Mouse (Mus musculus) liver, postnatal 0 days (tissue): ENCODE data around the gene Krt7. TPM values are rescaled to one million over a fixed set of nuclear protein-coding genes. Genes with fewer than 3 reads are reported as not detected.
A peak's percentile ranks its signal among the peaks of the same experiment; 100 is the strongest.

ENCODE experiments used
- ATAC-seq: fragments of 200-750 bp; cut with Nextera tagmentation; 2 replicates; pipeline ENCODE4 v1.8.0; 2017; ENCODE audit warnings: mild to moderate bottlenecking, moderate library complexity
- DNase-seq: peaks from one replicate; pipeline ENCODE4 v3.0.0-alpha.2; 2016
- H3K27ac ChIP-seq: fragments of 300-500 bp; sonication (generic); 2 replicates; pipeline ENCODE4 v1.5.1; 2014; ENCODE audit warnings: antibody characterized with exemption, moderate library complexity, mild to moderate bottlenecking, low read depth
- H3K27me3 ChIP-seq: fragments of 300-500 bp; sonication (generic); 2 replicates; pipeline ENCODE4 v1.6.1; 2014; ENCODE audit warnings: low read length, control low read depth, mixed read lengths; ENCODE audit not compliant: insufficient read depth
- H3K36me3 ChIP-seq: fragments of 300-500 bp; sonication (generic); replicated peaks from 2 replicates; pipeline ENCODE4 v1.6.1; 2014; ENCODE audit warnings: mild to moderate bottlenecking, control low read depth, low read length, moderate library complexity, mixed read lengths; ENCODE audit not compliant: insufficient read depth
- H3K4me1 ChIP-seq: fragments of 300-500 bp; sonication (generic); 2 replicates; pipeline ENCODE4 v1.6.1; 2014; ENCODE audit warnings: antibody characterized with exemption, mild to moderate bottlenecking, control low read depth; ENCODE audit not compliant: insufficient read depth
- H3K4me2 ChIP-seq: fragments of 300-500 bp; sonication (generic); 2 replicates; pipeline ENCODE4 v1.6.1; 2014; ENCODE audit warnings: low read depth, mild to moderate bottlenecking, low read length, moderate library complexity, mixed read lengths
- H3K4me3 ChIP-seq: fragments of 300-500 bp; sonication (generic); 2 replicates; pipeline ENCODE4 v1.5.1; 2014; ENCODE audit warnings: low read depth, low read length
- H3K9ac ChIP-seq: fragments of 300-500 bp; sonication (generic); replicated peaks from 2 replicates; pipeline ENCODE4 v1.6.1; 2014; ENCODE audit warnings: mild to moderate bottlenecking, moderate library complexity
- H3K9me3 ChIP-seq: fragments of 300-500 bp; sonication (generic); 2 replicates; pipeline ENCODE4 v1.6.1; 2016; ENCODE audit warnings: mild to moderate bottlenecking, control low read depth, low read length, mixed read lengths
- CTCF ChIP-seq: sonication (generic); IDR thresholded peaks from 2 replicates; pipeline ENCODE4 v1.5.1; 2016; ENCODE audit warnings: antibody characterized with exemption, low read depth
- EP300 ChIP-seq: IDR thresholded peaks from 2 replicates; pipeline ENCODE4 v1.6.1; 2016; ENCODE audit warnings: antibody characterized with exemption, low read depth, mild to moderate bottlenecking
- WGBS: fragments of 180-500 bp; shearing (Covaris S2); extraction: QIAGEN DNeasy Blood & Tissue Kit; methylation state at CpG from one replicate; pipeline ENCODE4 v1.1.7; 2014; ENCODE audit not compliant: insufficient replicate concordance; 5-methylcytosine and 5-hydroxymethylcytosine counted together
- polyA plus RNA-seq: library from polyadenylated mRNA; unstranded; fragments of >200 nt; fragmentation: Nextera tagmentation; extraction: Ambion mirVana; gene quantifications from 2 replicates; pipeline ENCODE4 v1.2.1, GENCODE M21; 2015

The Krt7 gene
- polyA plus RNA-seq, 1 experiment from 2014 or later: 2.4 TPM

GRCm38 (mm10) chr15:101418950-101419349, 8.1 kb downstream of the Krt7 start:
- Histone ChIP-seq H3K9me3 (no peaks in the 10 kb centered on the region), H3K9ac (no peak overlapping the region), H3K27me3 (no peaks in the 10 kb centered on the region), H3K36me3 (no peaks in the 10 kb centered on the region), H3K4me2 (no peak overlapping the region), H3K27ac (no peak overlapping the region), H3K4me3 (no peak overlapping the region), H3K4me1 (no peaks in the 10 kb centered on the region)
- no peak for TF ChIP-seq CTCF
- TF ChIP-seq EP300: no peak
- DNase-seq (no peak), ATAC-seq (no peak)
- WGBS: 63% methylated on average over 4 of the region's 4 CpGs

GRCm38 (mm10) chr15:101420903-101421302, 10.1 kb downstream of the Krt7 start:
- peak; percentile 34; the same call in 1 of the 2 replicates for TF ChIP-seq CTCF
- no peak for TF ChIP-seq EP300
- Histone ChIP-seq H3K9me3 (no peaks in the 10 kb centered on the region), H3K4me1 (no peaks in the 10 kb centered on the region), H3K27me3 (no peaks in the 10 kb centered on the region), H3K9ac (no peak overlapping the region), H3K36me3 (no peaks in the 10 kb centered on the region), H3K27ac (no peak overlapping the region), H3K4me3 (no peak overlapping the region), H3K4me2 (no peak overlapping the region)
- ATAC-seq: no peak
- no peak for DNase-seq
- WGBS: 53% methylated on average over 6 of the region's 6 CpGs

GRCm38 (mm10) chr15:101424914-101425313, 14.1 kb downstream of the Krt7 start:
- H3K4me2 ChIP-seq: no peak overlapping the region
- ATAC-seq (no peak), DNase-seq (no peak)
- TF ChIP-seq EP300 (no peak), CTCF (no peak)
- 28% methylated on average over 5 of the region's 5 CpGs for WGBS
- H3K27me3 ChIP-seq: no peaks in the 10 kb centered on the region
- H3K36me3 ChIP-seq: no peaks in the 10 kb centered on the region
- no peak overlapping the region for H3K4me3 ChIP-seq
- H3K4me1 ChIP-seq: no peaks in the 10 kb centered on the region
- no peak overlapping the region for H3K27ac ChIP-seq
- no peak overlapping the region for H3K9ac ChIP-seq
- H3K9me3 ChIP-seq: no peaks in the 10 kb centered on the region

GRCm38 (mm10) chr15:101436611-101437010, 25.8 kb downstream of the Krt7 start:
- H3K9ac ChIP-seq: no peak overlapping the region
- no peak overlapping the region for H3K4me3 ChIP-seq
- no peaks in the 10 kb centered on the region for H3K4me1 ChIP-seq
- H3K4me2 ChIP-seq: no peak overlapping the region
- 70% methylated on average over 7 of the region's 7 CpGs for WGBS
- H3K27me3 ChIP-seq: peaks cover 25% of the 10 kb centered on the region
- ATAC-seq (no peak), DNase-seq (no peak)
- H3K27ac ChIP-seq: no peak overlapping the region
- TF ChIP-seq CTCF (no peak), EP300 (no peak)
- no peaks in the 10 kb centered on the region for H3K9me3 ChIP-seq
- no peaks in the 10 kb centered on the region for H3K36me3 ChIP-seq

- ATAC-seq (no peak), DNase-seq (no peak)
- H3K9me3 ChIP-seq: no peaks in the 10 kb centered on the region
- whole genome bisulfite sequencing: 2% methylated on average over 33 of the region's 34 CpGs
- TF ChIP-seq CTCF (no peak), EP300 (no peak)
- no peaks in the 10 kb centered on the region for H3K4me1 ChIP-seq
- no peak within 1 kb of the TSS for H3K9ac ChIP-seq
- H3K27me3 ChIP-seq: peaks cover 21% of the 10 kb centered on the region
- no peak within 1 kb of the TSS for H3K27ac ChIP-seq
- no peak within 1 kb of the TSS for H3K4me3 ChIP-seq
- H3K36me3 ChIP-seq: no peaks in the 10 kb centered on the region
- H3K4me2 ChIP-seq: no peak within 1 kb of the TSS
These were observed 27.7 kb downstream of the Krt7 start, which contains the start of gene Krt87 for GRCm38 (mm10) chr15:101438555-101438954. Gene Krt87, minus strand, starts transcription at chr15:101438804.

- ATAC-seq: no peak
- no peak for DNase-seq
- no peak overlapping the region for H3K9ac ChIP-seq
- TF ChIP-seq EP300: no peak
- no peak for TF ChIP-seq CTCF
- no peak overlapping the region for H3K27ac ChIP-seq
- no peaks in the 10 kb centered on the region for H3K36me3 ChIP-seq
- H3K4me1 ChIP-seq: no peaks in the 10 kb centered on the region
- peaks cover 21% of the 10 kb centered on the region for H3K27me3 ChIP-seq
- H3K9me3 ChIP-seq: no peaks in the 10 kb centered on the region
- WGBS: 67% methylated on average over 4 of the region's 4 CpGs
- no peak overlapping the region for H3K4me2 ChIP-seq
- H3K4me3 ChIP-seq: no peak overlapping the region
These were observed 30.0 kb downstream of the Krt7 start for GRCm38 (mm10) chr15:101440837-101441236.

GRCm38 (mm10) chr15:101446572-101446971, 35.7 kb downstream of the Krt7 start:
- Histone ChIP-seq H3K27ac (no peak overlapping the region), H3K4me1 (no peaks in the 10 kb centered on the region), H3K9me3 (no peaks in the 10 kb centered on the region), H3K36me3 (no peaks in the 10 kb centered on the region), H3K4me3 (no peak overlapping the region), H3K27me3 (no peaks in the 10 kb centered on the region), H3K4me2 (no peak overlapping the region), H3K9ac (no peak overlapping the region)
- no peak for ATAC-seq
- TF ChIP-seq EP300: no peak
- no peak for TF ChIP-seq CTCF
- WGBS: 61% methylated on average over 11 of the region's 11 CpGs
- no peak for DNase-seq
